Mouse (Mus musculus): ENCODE results near the gene Tuft1.
"Not testable (repeated sequence)": the region's sequence is repeated elsewhere in the genome, so short reads cannot be mapped to it uniquely, and the experiment has no call there.

The Tuft1 gene

GRCm38 (mm10) chr3:94659142-94659748 lies 573 bp upstream of the Tuft1 start:
- not testable (repeated sequence) for DNase-seq (ENCODE audit: low spot score)

GRCm38 (mm10) chr3:94657852-94658739 lies 576 bp downstream of the Tuft1 start:
- not testable (repeated sequence) for DNase-seq (ENCODE audit: low spot score)

GRCm38 (mm10) chr3:94653967-94654366 lies 4.7 kb downstream of the Tuft1 start:
- not testable (repeated sequence) for DNase-seq (ENCODE audit: low spot score)

- no peak for DNase-seq (ENCODE audit: low spot score)
Observed at GRCm38 (mm10) chr3:94650409-94650808, 8.3 kb downstream of the Tuft1 start.

GRCm38 (mm10) chr3:94648755-94649590 lies 9.7 kb downstream of the Tuft1 start:
- peak; percentile 52 for DNase-seq (ENCODE audit: low spot score)

GRCm38 (mm10) chr3:94642495-94643162 lies 16.0 kb downstream of the Tuft1 start, which contains the start of gene Gm10972:
Gene Gm10972 (plus strand): TSS chr3:94643112.
- DNase-seq (ENCODE audit: low spot score): not testable (repeated sequence)

- no peak for DNase-seq (ENCODE audit: low spot score)
Observed at GRCm38 (mm10) chr3:94629876-94630275, 28.8 kb downstream of the Tuft1 start.

- DNase-seq (ENCODE audit: low spot score): no peak
Observed at GRCm38 (mm10) chr3:94628712-94629111, 30.0 kb downstream of the Tuft1 start.

- no peak for DNase-seq (ENCODE audit: low spot score)
Observed at GRCm38 (mm10) chr3:94624281-94624680, 34.4 kb downstream of the Tuft1 start.

GRCm38 (mm10) chr3:94622550-94622949 lies 36.1 kb downstream of the Tuft1 start:
- DNase-seq (ENCODE audit: low spot score): no peak

GRCm38 (mm10) chr3:94621740-94622507 lies 36.7 kb downstream of the Tuft1 start:
- no peak for DNase-seq (ENCODE audit: low spot score)

GRCm38 (mm10) chr3:94616717-94617116 lies 42.0 kb downstream of the Tuft1 start:
- peak; percentile 26 for DNase-seq (ENCODE audit: low spot score)

GRCm38 (mm10) chr3:94613258-94613878 lies 45.3 kb downstream of the Tuft1 start:
- peak; percentile 28 for DNase-seq (ENCODE audit: low spot score)

- DNase-seq (ENCODE audit: low spot score): no peak
Observed at GRCm38 (mm10) chr3:94612274-94612673, 46.4 kb downstream of the Tuft1 start.

GRCm38 (mm10) chr3:94611834-94612233 lies 46.8 kb downstream of the Tuft1 start:
- DNase-seq (ENCODE audit: low spot score): no peak

- no peak for DNase-seq (ENCODE audit: low spot score)
Observed at GRCm38 (mm10) chr3:94611343-94611742, 47.3 kb downstream of the Tuft1 start.

GRCm38 (mm10) chr3:94610581-94610980 lies 48.1 kb downstream of the Tuft1 start:
- no peak for DNase-seq (ENCODE audit: low spot score)

- DNase-seq (ENCODE audit: low spot score): no peak
Observed at GRCm38 (mm10) chr3:94609621-94610020, 49.1 kb downstream of the Tuft1 start.

GRCm38 (mm10) chr3:94601959-94602358 lies 56.7 kb downstream of the Tuft1 start:
- peak; percentile 75 for DNase-seq (ENCODE audit: low spot score)

- DNase-seq (ENCODE audit: low spot score): no peak
Observed at GRCm38 (mm10) chr3:94597224-94597779, 61.4 kb downstream of the Tuft1 start.

All from embryo, embryonic 10 days (tissue).